Mouse (Mus musculus) gastrocnemius, postnatal 4 days (tissue): Measurements from ENCODE around the gene Rasgef1b. TPM values are rescaled to one million over a fixed set of nuclear protein-coding genes. Genes with fewer than 3 reads are reported as not detected.

Experiments used
- DNase-seq, 2 experiments: peaks; one replicate each; pipeline ENCODE4 v3.0.0; 2021 to 2022; ENCODE audit warnings: low spot score in 2 of 2, mixed read lengths in 2 of 2
- total RNA-seq, 2 experiments: library from RNA; stranded (reverse); gene quantifications; 2 replicates each; pipeline ENCODE4 v1.2.3; 2021

Rasgef1b gene
- total RNA-seq, 2 experiments from 2014 or later: 3.2 to 3.6 TPM

DNA sequence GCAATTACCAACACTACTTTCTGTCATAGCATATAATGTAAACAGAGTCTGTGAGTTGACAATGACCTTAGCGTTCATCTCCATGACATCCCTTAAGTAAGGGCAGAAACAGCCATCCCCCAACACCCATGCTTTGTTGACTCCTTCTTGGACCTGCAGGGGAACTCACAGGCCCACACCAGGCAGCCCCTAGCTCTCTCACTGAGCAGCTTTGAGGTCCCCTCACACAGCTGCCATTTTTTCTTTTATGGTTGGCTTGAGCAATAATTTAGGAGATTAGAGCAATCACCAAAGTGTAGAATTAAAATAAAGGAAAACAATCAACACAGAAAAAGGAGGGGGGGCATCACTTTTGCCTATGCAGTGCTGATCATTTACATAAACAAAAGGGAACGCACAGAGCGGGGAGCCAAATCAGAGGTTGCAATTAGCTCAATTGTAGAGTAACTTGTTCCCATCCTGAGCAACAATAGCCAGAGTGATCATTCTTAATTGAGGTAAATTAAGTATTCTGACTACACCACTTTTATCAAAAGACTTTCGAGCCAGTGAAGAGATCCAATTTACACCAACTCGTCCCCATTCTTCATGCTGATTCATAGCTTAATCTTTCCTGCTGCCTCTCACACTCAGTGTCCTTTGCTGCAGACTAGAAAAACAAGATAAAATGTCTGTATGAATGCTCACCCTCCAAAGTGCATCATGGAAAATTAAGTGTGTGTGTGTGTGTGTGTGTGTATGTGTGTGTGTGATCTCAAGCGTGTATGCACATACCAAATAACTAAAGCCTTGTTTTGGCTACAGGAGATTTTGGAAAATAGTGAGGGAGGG is 184.0 kb downstream of the Rasgef1b start:
- DNase-seq: no peak

GRCm38 (mm10) chr5:99541999-99542765 is 186.7 kb downstream of the Rasgef1b start:
- DNase-seq: no peak

DNA sequence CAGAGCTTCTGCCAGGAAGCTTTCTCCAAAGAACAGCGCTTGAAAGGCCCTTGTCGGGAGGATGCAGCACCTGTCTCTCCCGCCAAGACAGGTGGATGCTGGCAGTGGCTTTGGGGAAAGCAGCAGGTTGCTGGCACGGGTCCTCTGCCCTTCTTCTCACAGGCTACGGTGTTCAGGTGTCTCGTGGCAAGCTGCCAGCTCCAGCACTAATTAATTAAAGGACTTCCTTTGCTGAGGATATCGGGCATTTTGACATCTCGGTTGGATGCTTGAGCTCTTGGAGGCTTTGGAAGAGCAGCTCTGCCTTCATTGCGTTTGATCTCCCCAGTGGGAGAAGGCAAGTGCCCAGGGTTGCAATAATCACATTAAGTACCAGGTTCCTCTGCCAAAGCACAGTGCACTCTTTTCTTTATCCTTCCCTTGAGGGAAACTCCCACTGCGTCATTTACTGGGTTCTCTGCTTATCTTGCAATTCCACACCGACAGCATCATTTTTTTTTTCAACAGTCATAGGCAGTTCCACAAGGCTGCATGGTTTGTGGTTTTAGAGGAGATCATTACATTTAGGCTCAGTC is 187.5 kb downstream of the Rasgef1b start:
- no peak for DNase-seq

DNA sequence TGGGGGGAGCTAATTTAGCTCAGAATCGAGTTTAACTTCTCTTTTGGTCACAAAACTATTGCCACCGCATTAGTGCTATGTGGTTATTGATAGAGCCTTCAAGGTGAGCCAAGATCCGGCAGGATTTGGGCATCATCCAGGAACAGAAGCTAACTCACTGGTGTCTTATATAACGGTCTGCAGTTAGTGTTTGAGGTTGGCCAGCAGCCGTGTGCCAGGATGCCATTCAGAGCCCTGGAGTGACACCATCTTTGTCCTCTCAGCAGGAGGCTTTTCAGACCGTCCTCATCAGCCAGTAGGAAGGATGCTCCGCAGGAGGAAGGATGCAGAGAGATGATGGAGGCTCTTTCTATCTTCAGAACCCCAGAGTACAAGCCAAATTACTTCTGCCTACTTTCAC is 195.4 kb downstream of the Rasgef1b start:
- no peak for DNase-seq

DNA sequence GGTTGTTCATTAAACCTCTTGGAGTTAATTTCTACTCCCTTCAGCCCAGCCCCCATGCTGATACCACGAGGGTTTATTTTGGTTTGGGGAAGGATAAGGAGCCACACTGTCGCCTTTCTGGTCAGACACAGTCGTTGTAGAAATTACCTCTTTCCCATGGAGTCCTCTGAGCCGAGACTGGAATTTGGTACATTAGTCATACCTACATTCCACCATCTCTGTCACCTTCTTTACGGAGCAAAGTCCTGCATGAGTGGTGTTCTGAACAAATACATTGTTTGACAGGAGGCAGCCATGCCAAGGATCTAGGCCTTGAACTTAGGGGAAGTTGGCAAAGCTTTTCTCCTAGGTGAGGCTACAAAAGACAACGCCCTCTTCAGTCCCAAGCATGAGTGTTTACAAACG is 202.1 kb downstream of the Rasgef1b start:
- no peak for DNase-seq

- DNase-seq: no peak
Measured at GRCm38 (mm10) chr5:99525649-99526048, 203.2 kb downstream of the Rasgef1b start.

DNA sequence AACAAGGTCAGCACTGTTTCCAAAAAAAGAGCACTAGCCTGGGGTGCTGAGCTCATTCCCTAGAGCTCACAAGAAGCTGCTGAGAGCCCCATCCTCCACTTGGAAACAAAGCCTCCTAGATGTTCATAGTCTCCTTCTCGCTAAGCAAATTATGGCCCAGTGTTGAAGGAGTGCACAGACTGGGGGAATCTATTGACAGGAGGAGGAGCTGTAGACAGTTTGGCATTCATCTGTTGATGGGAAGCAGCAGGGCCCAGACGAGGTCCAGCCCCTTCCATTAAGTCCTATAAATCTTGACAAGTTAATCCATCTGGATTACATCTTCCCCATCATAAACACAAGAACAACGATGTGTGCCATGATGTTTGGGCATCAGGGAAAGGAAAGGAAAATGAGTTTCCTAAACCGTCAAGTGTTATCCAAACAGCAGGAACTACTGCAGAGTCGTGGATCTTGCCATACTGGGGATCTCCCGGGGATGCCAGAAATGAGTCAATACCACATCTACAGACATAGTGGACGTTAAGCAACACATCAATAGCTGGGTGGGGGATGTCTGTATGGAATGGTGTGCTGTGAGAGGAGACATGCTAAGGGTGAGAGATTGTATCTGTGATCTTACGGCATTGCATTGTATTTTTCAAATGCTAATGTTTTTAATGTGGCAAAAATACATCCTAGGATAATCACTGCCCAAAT is 206.1 kb downstream of the Rasgef1b start:
- DNase-seq: no peak

DNA sequence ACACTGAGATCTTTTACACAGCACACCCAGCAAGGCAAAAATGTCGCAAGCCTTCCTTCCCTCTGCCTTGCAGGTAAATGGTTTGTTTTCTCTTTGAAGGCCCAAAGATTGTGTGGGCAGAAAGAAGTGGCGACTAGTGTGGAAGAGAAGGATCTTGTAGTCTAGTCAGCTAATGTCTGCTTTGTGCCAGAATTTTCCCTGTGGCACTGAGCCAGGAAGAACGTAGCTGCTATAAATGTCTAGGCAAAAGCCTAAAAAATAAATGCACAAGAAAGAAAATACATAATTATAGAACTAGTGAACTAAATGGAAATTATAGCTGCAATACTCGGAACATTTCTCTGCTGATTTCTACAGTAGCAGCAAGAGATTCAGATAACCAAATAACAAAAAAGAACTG is 207.5 kb downstream of the Rasgef1b start:
- DNase-seq: peak in 1 of 2 experiments; percentile 28

DNA sequence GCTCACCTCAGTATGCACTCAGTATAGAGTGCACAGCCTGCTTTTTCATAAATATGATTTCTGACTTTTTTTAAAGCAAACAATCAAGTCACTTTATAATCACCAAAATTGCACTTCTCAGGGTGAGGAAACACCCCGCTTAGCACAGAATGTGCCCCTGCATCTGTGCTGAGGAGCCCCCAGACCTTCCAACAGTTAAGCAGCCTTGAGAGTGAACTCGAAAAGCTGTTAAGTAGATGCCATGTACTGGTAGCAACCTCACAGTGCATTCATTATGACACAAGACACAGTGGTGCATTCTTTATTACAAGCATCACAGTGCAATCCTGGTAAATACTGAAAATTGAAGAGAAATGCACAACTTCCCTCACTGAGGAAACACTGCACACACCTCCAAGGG is 209.3 kb downstream of the Rasgef1b start:
- no peak for DNase-seq

GRCm38 (mm10) chr5:99519023-99519422 is 209.8 kb downstream of the Rasgef1b start:
- no peak for DNase-seq

DNA sequence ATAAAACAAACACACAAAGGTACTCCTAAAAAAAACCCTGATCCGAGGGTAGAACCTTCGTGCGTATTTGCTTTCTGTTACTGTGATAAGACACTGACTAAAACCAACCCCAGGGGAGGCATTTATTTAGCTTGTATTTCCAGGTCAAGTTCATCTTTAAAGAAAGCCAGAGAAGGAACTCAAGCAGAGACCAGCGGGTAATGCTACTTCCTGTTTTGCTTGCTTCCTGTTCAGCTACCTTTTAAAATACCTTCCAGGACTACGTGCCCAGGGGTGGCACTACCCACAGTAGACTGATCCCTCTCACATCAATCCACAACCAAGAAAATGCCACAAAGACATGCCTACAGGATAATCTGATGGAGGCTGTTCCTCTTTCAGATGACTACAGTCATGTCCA is 212.7 kb downstream of the Rasgef1b start:
- DNase-seq: no peak

GRCm38 (mm10) chr5:99515764-99516163 is 213.1 kb downstream of the Rasgef1b start:
- no peak for DNase-seq

- no peak for DNase-seq
Measured at GRCm38 (mm10) chr5:99513209-99513880, 215.5 kb downstream of the Rasgef1b start.

DNA sequence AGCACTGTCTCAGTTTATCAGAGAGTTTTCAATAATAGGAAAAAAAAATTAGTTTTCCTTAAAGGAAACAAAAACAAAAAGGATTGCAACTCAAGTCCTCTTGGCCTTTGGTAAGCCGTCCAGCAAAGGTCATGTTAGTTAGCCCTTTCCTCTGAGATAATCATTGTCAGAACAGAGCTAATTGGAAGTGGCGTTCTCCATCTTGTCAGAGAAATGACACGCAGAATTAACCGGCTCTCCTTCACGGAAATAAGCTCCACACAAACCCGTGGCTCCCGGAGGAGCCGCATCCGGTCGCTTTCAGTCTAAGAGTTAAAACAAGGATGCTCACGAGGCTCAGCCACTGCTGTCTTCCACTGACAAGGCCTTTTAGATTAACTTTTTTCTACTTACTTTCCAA is 217.8 kb downstream of the Rasgef1b start:
- DNase-seq: no peak

DNA sequence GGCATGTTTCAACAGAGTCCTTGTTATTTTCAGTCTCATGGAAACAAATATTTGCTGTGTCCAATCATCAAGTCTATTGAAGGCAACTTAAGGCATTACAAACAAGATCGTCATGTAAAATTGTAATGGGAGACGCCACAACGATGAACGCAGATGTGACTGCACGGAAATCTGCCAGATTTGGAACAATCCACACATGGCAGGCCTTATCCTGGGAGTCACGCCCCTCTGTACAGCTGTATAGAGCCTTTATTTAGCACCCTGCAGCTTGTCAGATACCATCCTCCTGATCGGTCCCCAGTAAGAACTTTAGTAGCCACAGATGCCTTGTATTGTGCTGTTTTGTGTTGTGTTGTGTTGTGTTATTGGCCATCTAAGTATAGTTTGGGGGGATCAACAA is 222.8 kb downstream of the Rasgef1b start:
- DNase-seq: no peak

DNA sequence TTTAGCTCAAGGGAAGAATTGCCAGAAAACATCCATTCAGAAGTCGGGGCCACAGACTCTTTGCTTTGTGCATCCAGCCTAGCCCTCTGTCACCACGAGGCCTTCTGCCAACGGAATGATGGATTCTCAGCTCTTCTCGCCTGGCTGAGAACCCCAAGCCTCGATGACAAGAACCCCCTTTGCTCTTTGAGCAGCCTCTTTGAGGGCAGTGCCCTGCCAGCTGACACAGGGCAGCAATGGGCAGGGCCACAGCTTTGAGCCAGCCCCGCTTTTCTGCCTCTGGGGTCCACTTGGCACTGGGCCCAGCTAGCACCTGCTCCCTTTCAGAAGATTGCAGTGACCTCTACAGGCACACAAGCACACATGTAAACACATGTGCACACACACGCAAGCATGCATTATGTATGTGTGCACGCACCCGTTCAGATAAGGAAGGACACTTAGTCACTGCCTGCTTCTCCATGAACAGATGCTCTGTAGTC is 224.5 kb downstream of the Rasgef1b start:
- DNase-seq: peak in 1 of 2 experiments; percentile 19

DNA sequence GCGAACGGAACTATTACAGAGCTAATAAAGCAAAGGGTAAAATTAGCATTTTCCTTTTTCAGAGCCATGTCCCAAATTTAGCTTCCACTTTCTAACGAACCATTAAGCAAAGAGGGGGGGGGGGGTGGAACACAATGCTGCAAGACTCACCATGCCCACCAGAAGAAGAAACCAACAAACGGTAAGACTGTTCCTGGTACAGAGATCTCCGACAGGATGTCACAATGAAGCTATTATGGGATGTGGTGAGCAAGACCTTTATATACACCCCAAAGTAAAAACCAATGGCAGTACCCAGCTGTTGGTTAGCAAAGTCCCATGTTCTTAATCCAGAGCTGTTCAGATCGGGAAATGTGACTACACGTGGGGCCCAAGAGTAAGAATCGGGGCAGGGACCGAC is 226.2 kb downstream of the Rasgef1b start:
- DNase-seq: no peak

DNA sequence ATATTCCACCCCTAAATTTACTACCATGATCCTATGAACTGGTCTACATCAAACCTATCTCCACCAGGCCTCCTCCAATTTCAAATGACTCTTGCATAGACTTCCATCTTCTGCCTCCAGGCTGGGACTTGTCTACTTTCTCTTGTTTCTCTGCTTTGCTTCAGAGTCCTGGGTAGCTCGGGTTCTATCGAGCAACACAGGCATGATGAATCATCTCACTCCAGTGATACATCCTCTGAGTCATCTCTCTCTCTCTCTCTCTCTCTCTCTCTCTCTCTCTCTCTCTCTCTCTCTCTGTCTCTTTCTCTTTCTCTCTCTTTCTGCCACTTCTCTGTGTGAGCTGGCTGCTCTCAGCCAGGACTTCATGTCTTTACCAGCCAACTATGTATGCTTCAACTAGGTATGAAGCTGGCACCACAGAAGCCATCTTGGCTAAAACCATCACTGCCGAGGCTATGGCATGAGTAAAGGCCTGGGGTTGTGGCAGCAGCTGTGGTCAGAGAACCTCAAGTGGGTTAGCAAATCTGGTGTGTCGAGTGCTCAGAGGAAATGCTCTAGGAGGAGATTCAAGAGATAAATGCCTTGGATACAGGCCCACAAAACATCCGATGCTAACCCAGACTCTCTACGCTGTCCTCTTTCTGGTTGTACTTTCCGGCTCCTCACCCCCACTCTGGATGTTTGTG is 229.3 kb downstream of the Rasgef1b start:
- no peak for DNase-seq

GRCm38 (mm10) chr5:99497856-99498255 is 231.0 kb downstream of the Rasgef1b start:
- DNase-seq: no peak
